Mouse (Mus musculus) kidney, adult 2 months (tissue): ENCODE results near the gene Ptpra.

Experiments
- CTCF ChIP-seq: fragments of 200-500 bp; conservative IDR thresholded peaks from 2 replicates; pipeline ENCODE4 v1.5.1; 2011; ENCODE audit warnings: low read depth, mild to moderate bottlenecking, control low read depth, low read length, moderate library complexity, mixed read lengths; ENCODE audit not compliant: insufficient read depth, insufficient read length
- POLR2A ChIP-seq: fragments of 200-500 bp; IDR thresholded peaks from one replicate; pipeline ENCODE4 v1.6.1; 2011; ENCODE audit warnings: low read depth, low read length, control low read depth

DNA sequence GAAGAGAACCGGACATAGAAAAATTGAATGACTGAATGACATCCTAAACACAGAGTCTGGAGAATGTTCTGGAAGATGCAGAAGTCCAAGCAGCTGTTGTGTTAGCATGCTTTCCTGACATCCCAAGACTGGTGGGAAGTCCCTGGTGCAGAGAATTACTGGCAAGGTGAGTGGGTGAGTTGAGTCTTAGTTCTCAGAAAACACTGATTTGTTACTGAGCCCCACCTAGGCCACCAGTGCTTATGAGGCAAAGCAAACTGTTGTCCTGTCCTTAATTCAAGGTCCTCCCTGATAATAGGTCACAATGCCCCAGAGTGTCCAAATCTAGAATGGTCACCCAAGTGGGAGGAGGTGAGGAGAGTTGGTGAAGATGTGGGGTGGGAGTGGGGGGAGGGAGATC lies 45.1 kb upstream of the Ptpra start, which contains the start of the genes Gm28372 and 1700020A23Rik:
- no peak for TF ChIP-seq CTCF
- no peak for TF ChIP-seq POLR2A
